Mouse (Mus musculus): ENCODE measurements around the gene Cdc27. TPM values are rescaled to one million over a fixed set of nuclear protein-coding genes. Genes with fewer than 3 reads are reported as not detected.
A peak's percentile ranks its signal among the peaks of the same experiment; 100 is the strongest.
"Not testable (repeated sequence)": the region's sequence is repeated elsewhere in the genome, so short reads cannot be mapped to it uniquely, and the experiment has no call there.

Cdc27 gene
- total RNA-seq, 2 experiments from 2014 or later, result 28.3 to 41.5 TPM

DNA sequence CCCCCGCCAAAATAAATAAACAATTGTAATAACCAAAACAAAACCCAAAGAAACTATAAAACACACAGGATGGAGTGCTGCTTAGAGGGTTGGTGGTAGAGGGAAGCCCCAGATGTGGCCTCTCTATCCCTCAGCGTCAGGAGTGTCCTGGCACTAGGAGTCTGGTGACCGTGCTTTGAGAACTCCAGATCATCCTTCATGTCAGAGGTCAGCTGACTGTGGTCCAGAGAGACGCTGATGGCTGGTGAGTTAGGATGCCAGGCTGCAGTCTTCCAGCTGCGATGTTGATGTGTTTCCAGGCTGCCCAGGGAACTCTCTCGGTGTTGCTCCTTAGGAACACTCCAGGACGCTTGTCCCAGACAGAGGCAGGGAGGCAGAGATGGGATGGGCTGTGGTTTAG, 21.7 kb upstream of the Cdc27 start:
- no peak for ATAC-seq (replicated peaks; ENCODE audit: low FRiP score, poor library complexity, severe bottlenecking)

DNA sequence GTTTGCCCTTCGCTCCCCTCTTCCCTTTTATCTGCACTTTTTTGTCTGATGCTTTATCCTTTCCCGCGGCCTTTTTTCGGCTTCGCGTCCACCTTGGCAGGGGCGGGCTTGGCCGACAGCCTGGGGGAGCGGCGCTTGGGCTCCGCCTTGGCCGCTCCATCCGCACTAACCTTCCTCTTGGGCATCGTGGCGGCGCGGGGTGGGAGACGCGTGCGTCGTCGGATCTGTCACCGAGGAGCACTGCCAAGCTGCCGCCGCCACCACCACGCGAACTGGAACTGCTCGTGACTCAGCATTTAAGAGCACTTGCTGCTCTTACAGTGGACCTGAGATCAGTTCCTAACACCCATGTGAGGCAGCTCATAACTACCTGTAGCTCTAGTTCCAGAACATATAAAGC, 21.0 kb upstream of the Cdc27 start:
- ATAC-seq (replicated peaks; ENCODE audit: low FRiP score, poor library complexity, severe bottlenecking), result peak; percentile 86

DNA sequence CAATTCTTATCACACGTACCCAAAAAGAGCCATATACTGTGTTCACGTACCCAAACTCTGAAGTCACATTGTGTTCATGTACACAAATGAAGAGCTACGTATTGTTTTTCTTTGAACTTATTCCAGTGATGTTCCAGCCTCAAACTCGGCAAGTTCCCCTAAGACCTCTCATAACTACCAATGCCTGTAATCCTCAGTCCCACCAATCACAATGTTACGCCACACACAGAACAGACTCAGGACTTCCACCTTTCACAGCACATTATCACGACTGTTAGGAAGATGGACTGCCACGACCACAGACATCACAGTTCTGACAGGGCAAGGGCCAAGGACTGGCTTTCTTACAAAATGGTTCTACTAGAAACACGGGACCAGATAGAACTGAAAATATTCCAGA, 20.1 kb upstream of the Cdc27 start:
- ATAC-seq (replicated peaks; ENCODE audit: low FRiP score, poor library complexity, severe bottlenecking), result not testable (repeated sequence)

DNA sequence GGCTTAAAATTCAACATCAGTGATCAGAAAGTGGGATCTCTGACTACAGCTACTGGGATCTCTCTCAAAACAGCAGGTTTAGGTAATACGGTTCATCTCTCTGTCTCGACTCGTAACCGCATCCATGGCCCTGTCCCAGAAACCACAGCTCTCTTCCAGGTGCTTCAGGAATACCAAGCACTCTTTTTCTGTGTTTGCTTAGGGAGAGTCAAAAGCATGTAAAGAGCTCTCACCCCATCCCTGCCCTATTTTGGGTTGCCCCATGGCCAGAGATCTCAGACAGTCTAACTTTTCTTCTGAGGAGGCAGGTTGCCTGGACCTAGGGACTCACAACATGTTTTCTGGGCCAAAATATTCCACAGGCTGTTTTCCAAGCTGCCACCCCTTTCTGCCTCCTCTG, 17.9 kb upstream of the Cdc27 start:
- ATAC-seq (replicated peaks; ENCODE audit: low FRiP score, poor library complexity, severe bottlenecking), result no peak

DNA sequence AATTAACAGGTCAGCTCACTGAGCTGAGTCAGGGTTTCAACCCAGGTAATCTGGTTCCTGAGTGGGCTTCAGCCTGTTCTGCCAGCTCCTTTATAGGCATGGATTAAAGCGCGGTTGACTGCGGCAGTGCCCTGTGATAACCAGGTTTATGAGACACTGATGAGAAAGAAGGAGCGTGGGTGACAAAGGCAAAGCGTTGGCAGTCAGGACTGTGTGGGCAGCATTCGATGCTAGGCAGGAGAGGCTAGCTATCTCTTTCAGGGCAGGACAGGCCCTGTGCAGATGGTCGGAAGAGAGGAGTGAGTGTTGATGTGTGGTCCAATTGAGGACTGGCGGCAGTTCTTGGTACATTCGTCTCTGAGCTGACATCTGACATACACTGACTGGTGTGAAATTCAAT, 17.3 kb upstream of the Cdc27 start:
- no peak for ATAC-seq (replicated peaks; ENCODE audit: low FRiP score, poor library complexity, severe bottlenecking)

DNA sequence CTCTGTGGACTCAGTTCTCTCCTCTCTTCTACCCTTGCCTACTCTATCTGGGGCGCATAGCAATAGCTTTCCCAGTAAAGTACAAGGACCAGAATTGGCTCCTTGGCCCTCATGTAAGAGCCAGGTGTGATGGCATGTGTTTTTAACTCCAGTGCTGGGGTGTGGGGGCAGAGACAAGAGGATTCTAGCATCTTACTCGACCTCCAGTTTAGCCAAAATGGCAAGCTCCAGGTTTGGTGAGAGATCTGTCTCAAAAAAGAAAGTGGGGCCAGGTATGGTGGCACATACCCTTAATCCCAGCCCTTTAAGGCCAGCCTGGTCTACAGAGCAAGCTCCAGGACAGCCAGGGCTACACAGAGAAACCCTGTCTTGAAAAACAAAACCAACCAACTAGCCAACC, 16.4 kb upstream of the Cdc27 start:
- no peak for ATAC-seq (replicated peaks; ENCODE audit: low FRiP score, poor library complexity, severe bottlenecking)

DNA sequence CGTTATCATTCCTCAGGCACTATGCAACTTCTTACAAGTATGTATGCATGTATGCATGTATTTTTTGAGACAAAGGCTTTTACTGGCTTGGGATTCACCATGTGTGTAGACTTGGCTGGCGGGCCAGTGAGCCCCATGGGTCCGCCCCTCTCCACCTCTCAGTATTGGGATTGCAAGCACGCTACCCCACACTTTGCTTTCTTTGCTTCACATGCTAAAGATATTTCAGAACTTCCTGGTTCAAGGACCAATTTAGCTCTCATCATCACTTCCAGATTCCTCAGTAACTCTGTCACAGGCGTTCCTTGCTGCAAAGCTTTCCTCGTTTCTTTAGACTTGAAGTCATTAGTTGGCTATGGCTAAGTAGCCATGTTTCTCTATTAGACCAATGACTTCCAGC, 15.7 kb upstream of the Cdc27 start:
- ATAC-seq (replicated peaks; ENCODE audit: low FRiP score, poor library complexity, severe bottlenecking), result no peak

DNA sequence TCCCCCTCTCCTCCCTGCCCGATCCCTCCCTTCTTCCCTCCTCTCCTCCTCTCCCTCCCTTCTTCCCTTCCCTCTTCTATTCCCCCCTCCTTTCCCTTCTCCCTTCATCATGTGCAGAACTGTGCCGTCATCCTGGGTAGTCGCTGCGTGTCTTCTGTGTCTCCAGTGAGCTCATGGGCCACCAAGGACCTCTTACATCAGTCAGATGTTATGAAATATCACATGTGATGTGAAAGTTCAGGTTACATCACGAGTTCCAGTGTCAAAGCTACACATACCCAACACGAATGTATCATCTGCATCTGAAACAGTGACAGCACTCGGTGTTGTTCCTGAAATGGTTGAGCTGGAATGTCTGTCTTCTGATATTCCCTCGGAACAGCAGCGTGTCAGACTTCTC, 14.8 kb upstream of the Cdc27 start:
- no peak for ATAC-seq (replicated peaks; ENCODE audit: low FRiP score, poor library complexity, severe bottlenecking)

DNA sequence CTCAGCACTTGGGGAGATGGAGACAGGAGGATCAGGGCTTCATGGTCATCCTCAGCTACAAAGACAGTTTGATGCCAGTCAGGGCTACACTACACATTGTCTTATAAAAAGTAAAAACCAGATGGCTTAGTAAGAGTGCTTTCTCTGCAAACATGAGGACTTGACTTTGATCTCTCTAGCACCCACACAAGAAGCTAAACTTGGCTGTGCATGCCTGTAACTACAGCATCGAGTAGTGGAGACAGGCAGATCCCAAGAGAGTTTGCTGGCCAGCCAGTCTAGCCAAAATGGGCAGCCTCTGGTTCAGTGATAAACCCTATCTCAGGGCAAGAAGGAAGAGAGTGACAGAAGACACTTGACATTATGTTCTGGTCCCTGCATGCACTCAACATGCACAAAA, 13.1 kb upstream of the Cdc27 start:
- no peak for ATAC-seq (replicated peaks; ENCODE audit: low FRiP score, poor library complexity, severe bottlenecking)

DNA sequence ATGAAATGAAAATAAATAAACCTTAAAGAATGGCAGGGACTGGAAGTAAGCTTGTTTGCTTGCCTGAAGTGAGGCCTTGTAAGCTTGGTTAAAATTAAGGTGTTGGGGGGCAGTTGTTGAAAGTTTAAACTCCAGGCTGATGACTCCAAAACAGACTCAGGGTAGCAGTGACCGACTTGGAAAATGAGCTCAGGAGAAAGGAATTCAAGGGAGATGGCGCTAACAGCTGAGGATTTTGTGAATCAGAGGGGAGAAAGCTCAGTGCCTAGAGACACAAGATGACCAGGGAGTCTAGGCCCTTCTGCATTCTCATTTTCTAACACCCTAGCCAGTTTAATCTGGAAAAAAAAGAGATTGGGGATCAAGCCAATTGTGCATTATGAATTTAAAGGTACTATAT, 10.6 kb upstream of the Cdc27 start:
- ATAC-seq (replicated peaks; ENCODE audit: low FRiP score, poor library complexity, severe bottlenecking), result no peak

DNA sequence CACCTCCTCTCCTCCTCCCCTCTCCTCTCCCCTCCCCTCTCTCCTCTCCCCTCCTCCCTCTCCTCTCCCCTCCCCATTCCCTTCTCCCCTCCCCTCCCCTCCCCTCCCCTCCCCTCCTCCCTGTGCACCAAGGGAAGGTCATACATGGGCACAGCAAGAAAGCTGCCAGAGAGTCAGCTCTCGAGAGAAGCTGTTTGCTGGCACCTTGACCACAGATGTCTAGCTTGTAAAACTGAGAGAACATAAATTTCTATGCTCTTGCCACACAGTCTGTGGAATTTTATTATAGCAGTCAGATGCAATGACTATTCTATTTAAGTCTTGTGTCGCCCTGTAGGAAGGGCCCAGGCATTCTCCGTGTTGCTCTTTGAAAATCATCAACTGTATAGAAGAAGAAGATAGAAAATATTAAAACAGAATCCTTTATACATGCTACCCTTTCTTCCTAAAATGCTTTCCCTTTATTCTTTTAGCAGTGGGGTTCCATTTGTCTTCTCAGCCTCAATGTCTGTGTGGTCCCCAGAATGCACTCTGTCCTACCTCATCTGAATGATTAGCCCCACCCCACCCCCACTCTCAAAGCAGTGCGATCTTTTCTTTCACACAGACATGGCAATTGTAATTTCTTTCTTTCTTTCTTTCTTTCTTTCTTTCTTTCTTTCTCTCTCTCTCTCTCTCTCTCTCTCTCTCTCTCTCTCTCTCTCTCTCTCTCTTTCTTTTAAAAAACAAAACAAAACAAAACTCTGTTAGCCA, 8.4 kb upstream of the Cdc27 start:
- no peak for ATAC-seq (replicated peaks; ENCODE audit: low FRiP score, poor library complexity, severe bottlenecking)

DNA sequence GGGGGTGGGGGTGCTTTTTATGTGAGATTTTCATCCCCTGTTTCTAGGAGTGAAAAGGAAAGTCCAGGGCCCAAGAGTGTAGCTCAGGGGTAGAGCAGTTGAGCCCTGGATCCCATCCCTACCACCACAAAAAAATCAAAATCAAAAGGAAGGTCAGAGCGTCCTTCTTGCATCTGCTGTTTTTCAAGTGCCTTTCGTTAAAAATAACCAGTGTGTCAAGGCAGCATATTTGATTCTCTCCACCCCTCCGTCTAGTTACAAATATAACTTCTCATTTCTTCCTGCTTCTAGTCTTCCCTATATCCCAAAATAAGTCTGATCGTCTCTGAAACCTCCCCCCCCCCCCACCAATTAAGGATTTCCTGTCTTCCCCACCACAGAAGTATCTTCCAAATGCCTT, 7.6 kb upstream of the Cdc27 start:
- ATAC-seq (replicated peaks; ENCODE audit: low FRiP score, poor library complexity, severe bottlenecking), result no peak

DNA sequence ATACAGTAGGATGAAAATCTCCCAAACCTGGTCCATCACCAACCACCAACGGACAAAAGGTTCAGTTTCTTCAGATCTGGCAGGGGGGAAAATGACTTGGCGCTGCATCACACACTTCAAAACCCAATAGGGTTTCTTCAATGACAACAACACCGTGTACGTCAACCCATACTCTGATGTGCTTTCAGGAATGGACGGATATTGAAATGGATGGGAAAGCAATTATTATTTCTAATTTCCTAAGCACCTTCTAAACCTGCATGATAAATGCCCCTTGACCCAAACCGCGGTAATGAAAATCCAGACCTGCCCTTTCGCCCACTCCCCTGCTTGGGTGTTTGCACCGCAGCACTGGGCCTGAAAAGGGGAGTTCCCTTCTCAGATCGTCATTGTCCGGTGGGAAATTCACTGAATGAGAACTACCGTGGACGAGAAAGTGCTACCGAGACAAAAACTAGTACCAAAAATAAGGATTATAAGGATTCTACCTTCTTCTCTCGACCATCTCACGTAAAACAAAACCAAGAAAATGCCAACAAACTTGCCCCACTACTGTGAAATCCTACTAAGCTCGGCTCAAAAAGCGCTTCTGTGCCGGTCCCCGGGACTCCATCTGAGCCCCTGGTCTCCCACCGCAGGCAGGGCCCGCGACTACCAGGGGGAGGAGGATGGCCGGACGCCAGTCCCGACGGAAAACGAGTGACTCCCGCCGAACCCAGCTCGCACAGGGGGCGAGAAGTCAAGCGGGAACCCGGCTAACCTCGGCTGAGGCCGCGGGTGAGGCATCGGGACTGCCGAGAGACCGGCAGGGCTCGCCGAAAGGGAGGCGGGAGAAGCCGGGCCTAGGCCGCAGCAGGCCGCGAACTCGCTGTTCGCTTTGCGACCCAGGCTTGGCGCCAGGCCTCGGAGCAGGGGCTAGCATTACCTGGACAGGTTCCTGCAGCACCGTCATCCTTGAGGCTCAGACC, 698 bp downstream of the Cdc27 start:
- ATAC-seq (replicated peaks; ENCODE audit: low FRiP score, poor library complexity, severe bottlenecking), result peak; percentile 71

DNA sequence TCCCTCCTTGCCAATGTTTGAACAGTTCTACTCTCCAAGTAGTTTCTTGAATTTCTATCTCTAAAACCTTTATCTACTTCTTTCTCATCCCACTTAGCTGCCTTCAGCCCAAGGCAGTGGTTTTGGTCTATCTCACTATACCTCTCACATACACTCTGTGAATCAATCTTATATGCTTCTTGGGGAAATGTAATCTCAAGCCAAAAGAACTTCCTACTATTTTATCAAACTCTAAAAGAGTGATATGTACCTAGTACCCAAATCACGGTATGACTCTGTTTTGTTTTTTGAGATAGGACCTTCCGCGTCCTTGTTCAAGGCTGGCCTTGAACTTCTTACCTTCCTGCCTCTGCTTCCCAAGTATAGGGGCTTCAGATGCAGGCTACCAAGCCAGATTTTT, 2.9 kb downstream of the Cdc27 start:
- no peak for ATAC-seq (replicated peaks; ENCODE audit: low FRiP score, poor library complexity, severe bottlenecking)

DNA sequence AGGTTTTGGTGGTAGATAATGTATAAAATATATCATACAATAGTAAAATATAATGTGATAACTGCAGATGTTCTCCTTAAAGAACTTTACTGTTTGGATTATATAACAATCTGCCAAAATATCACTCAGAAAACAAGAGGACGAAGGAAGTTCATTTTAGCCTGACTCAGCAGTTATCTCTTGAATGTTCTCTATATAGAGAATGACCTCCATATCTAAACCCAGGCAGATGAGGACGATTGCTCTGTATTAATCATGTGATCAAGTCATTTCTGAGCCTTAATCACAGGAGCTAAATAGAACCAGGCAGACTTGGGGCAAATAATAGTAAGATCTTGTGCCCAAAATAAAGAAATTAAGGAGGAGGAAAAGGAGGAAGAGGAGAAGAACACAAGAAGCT, 5.9 kb downstream of the Cdc27 start:
- ATAC-seq (replicated peaks; ENCODE audit: low FRiP score, poor library complexity, severe bottlenecking), result no peak

DNA sequence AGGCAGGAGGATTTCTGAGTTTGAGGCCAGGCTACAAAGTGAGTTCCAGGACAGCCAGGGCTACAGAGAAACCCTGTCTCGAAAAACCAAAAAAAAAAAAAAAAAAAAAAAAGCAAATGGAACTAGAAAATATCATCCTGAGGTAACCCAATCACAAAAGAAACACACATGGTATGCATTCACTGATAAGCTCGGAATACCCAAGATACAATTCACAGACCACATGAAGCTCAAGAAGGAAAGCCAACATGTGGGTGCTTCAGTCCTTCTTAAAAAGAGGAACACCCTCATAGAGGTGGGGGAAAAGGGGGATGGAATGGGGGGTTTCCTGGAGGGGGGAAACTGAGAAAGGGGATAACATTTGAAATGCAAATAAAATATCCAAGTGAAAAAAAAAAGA, 7.1 kb downstream of the Cdc27 start:
- not testable (repeated sequence) for ATAC-seq (replicated peaks; ENCODE audit: low FRiP score, poor library complexity, severe bottlenecking)

DNA sequence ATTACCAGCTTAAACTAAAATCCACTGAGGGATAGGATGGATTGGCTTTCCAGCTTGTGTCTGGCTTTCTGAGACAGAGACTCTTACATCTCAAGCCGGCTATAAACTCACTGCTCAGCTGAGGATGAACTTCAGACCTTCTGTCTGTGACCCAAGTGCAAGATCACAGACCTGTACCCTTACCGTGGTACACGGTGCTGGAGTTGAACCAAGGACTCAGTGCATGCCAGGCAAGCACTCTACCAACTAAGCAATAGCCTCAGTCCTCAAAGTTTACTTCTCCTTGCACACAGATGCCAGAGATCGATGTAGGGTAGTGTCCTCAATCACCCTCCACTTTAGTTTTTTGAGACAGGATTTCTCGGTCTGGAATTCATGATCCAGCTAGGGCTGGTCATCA, 10.6 kb downstream of the Cdc27 start:
- no peak for ATAC-seq (replicated peaks; ENCODE audit: low FRiP score, poor library complexity, severe bottlenecking)

DNA sequence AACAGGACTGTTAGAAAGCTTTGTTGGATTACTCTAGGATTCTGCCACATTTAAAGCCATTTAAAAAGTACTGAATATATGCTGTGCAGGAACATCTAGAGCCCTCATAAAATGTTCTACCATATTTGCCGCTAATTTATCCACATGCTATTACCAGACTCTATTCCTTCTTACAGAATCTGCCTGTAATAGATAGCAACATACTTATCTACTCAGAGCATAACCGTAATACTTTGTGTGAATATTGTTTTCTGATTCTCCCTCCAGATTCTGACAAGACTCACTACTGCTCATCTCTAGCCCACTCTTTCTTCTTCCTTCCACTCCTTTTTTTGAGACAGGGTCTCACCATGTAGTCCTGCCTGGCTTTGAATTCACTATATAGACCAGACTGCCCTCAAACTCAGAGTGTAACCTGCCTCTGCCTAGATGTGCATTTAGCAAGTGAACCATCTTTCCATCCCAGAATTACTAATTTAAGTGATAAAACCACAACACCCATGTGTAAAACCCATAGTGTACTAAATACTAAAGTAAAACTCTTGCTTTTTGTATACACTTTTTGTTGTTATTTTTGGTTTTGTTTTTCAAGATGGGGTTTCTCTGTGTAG, 12.4 kb downstream of the Cdc27 start:
- ATAC-seq (replicated peaks; ENCODE audit: low FRiP score, poor library complexity, severe bottlenecking), result no peak

DNA sequence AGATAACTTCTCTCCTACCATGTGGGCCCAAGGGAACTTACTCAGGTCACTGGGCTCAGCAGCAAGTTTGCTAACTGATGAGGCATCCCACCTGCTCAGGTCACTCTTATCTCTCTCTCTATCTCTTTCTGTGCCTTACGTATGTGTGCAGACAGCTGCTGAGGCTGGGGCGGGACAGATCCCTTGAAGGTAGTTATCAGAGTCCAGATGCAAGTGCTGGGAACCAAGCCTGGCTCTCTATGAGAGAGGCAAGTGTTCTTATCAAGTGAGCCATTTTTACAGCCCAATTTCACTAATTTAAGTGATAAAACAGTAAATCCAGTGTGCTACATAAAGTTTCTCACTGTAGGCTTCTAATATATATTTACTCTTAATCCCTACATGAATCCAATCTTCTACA, 13.6 kb downstream of the Cdc27 start:
- ATAC-seq (replicated peaks; ENCODE audit: low FRiP score, poor library complexity, severe bottlenecking), result no peak

DNA sequence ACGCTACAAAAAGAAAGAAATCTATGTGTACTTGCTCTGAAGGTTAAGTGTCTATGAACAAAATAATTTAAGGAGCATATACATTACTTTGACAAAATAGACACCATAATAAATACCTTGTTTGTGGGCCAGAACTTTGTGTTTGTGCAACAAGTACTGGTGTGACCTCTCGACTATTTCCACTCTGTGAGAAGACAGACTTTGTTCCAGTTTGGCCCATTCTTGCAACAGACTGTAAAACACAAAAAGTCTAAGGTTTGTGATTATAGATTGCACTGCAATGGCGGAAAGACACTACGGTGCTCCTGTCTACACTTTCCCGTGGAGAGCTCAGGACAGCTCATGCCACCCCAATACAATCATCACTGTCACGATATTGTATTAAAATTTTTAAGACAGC, 24.5 kb downstream of the Cdc27 start:
- ATAC-seq (replicated peaks; ENCODE audit: low FRiP score, poor library complexity, severe bottlenecking), result no peak

DNA sequence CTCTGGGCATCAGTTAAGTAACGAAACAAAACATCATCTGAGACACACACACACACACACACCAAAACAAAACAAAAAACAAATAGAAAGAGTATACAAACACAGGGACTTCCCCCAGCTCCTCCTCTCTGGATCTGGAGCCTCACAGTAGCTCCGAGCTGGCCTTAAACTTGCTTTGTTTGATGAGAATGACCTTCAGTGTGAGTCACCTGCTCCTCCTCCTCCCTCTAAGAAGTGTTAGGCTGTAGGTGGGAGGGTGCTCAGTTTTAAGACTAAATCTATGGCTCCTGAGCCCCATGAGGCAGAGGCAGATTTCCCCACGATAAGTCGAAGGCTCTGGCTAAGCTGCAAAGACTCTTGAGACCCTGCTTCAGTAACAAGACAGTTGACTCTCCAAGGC, 38.0 kb downstream of the Cdc27 start:
- no peak for ATAC-seq (replicated peaks; ENCODE audit: low FRiP score, poor library complexity, severe bottlenecking)

All from erythroblast, adult 5-6 weeks (primary cell).